Mouse (Mus musculus) ES-E14 (cell line): ENCODE measurements around the gene Scg5.

ENCODE experiments used
- MAFK ChIP-seq: IDR thresholded peaks from 2 replicates; pipeline ENCODE4 v1.6.1; 2014; ENCODE audit warnings: mild to moderate bottlenecking, low read depth, low read length, inconsistent platforms; ENCODE audit not compliant: insufficient read depth
- ZC3H11A ChIP-seq: IDR thresholded peaks from 2 replicates; pipeline ENCODE4 v1.6.1; 2012; ENCODE audit warnings: low read depth, mild to moderate bottlenecking, inconsistent platforms, low read length, borderline replicate concordance

DNA sequence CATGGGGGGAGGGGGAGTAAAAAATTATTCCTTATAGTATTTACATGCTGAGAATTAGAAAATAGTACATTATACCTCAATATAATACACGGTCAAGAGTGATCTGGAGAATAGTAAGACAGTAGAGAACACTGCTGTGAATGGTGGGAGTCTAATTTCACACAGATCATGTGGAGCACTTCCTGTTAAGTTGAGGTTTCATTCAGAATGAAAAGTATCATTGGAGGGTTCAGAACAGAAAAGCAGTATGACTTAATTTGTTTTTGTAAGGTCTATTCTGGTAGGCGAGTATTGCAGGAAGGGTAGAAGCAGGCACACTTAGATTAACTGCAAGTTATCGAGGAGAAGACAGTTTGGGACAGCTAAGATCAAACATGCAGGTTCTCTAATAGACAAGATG is 6.3 kb upstream of the Scg5 start:
- TF ChIP-seq ZC3H11A (no peak), MAFK (no peak)
